Mouse (Mus musculus) cortical plate, adult 2 months (tissue): Measurements from ENCODE around the gene Gm8922.
"Not testable (repeated sequence)": the region's sequence is repeated elsewhere in the genome, so short reads cannot be mapped to it uniquely, and the experiment has no call there.

ENCODE experiments used
- CTCF ChIP-seq: fragments of 200-500 bp; IDR thresholded peaks from 2 replicates; pipeline ENCODE4 v1.5.1; 2011; ENCODE audit warnings: mild to moderate bottlenecking, control low read depth, low read length; ENCODE audit not compliant: insufficient read depth; ENCODE audit errors: extremely low read depth
- POLR2A ChIP-seq: fragments of 200-500 bp; IDR thresholded peaks from 2 replicates; pipeline ENCODE4 v1.6.1; 2011; ENCODE audit warnings: mild to moderate bottlenecking, low read length, control low read depth; ENCODE audit not compliant: insufficient read depth; ENCODE audit errors: extremely low read depth

DNA sequence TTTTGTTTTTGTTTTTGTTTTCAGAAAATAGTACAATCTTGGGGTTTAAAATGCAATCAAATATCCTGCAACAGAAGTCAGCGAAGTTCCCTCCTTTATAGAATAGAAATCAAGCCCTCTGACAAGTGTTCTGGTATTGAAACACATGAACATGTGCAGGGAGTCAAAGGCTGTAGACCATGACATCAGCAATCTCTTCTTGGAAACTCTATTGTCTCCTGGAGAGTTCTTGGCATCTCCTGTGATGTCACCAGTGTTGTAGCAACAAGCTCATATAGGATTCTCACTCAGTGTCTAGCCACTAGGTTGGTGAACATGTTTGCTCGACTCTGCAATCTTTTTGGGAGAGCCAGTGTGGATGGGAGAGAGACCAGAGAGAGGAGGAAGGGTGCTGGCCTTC, at the start of gene Gm8922:
- not testable (repeated sequence) for TF ChIP-seq CTCF, POLR2A
